Mouse (Mus musculus) megakaryocyte, adult 5-6 weeks (primary cell): ENCODE results near the gene Tmem246. TPM values are rescaled to one million over a fixed set of nuclear protein-coding genes. Genes with fewer than 3 reads are reported as not detected.

Experiments
- total RNA-seq, 2 experiments: library from RNA; stranded (forward) in 1 of 2; stranded (reverse) in 1 of 2; fragments of 153-499, 151-499 nt in 1 of 2; fragments of 221-1000, 200-1000 nt in 1 of 2; gene quantifications; 2 replicates each; pipeline versions ENCODE4 v1.2.3 to v1.2.4; 2015 to 2017

Gene Tmem246
- total RNA-seq, 2 experiments from 2014 or later = not detected

Other genes with a start within 250 kb of the Tmem246 start
- not detected in 2 replicates for gene Acnat2, start 189.7 kb downstream of the Tmem246 start, total RNA-seq (2015)
- gene Acnat2, start 189.7 kb downstream of the Tmem246 start, total RNA-seq (2017) = not detected in 2 replicates
- not detected in 2 replicates for gene Acnat1, start 124.0 kb downstream of the Tmem246 start, total RNA-seq (2015)
- 0.18 TPM in 1 of 2 replicates, not detected in the other for gene Acnat1, start 124.0 kb downstream of the Tmem246 start, total RNA-seq (2017)
- 0.14 TPM in 1 of 2 replicates, not detected in the other for gene Baat, start 91.3 kb downstream of the Tmem246 start, total RNA-seq (2015)
- not detected in 2 replicates for gene Baat, start 91.3 kb downstream of the Tmem246 start, total RNA-seq (2017)
- gene Mrpl50, start 76.8 kb downstream of the Tmem246 start, total RNA-seq (2015) = 17.6 and 21.9 TPM in 2 replicates
- gene Mrpl50, start 76.8 kb downstream of the Tmem246 start, total RNA-seq (2017) = 13.4 and 17.7 TPM in 2 replicates
- 2.1 and 2.3 TPM in 2 replicates for gene Zfp189, start 76.7 kb downstream of the Tmem246 start, total RNA-seq (2015)
- gene Zfp189, start 76.7 kb downstream of the Tmem246 start, total RNA-seq (2017) = 2.6 and 3.3 TPM in 2 replicates
- not detected in 2 replicates for gene Aldob, start 48.3 kb downstream of the Tmem246 start, total RNA-seq (2015)
- gene Aldob, start 48.3 kb downstream of the Tmem246 start, total RNA-seq (2017) = not detected in 2 replicates
- gene Rnf20, start 34.1 kb upstream of the Tmem246 start, total RNA-seq (2015) = 31.9 and 38.2 TPM in 2 replicates
- 107 and 137 TPM in 2 replicates for gene Rnf20, start 34.1 kb upstream of the Tmem246 start, total RNA-seq (2017)
- not detected in 2 replicates for gene Ppp3r2, start 84.1 kb upstream of the Tmem246 start, total RNA-seq (2015)
- gene Ppp3r2, start 84.1 kb upstream of the Tmem246 start, total RNA-seq (2017) = not detected in 2 replicates
- gene Grin3a, start 247.9 kb upstream of the Tmem246 start, total RNA-seq (2015) = not detected in 2 replicates
- gene Grin3a, start 247.9 kb upstream of the Tmem246 start, total RNA-seq (2017) = not detected in 2 replicates